Mouse (Mus musculus) heart, adult 2 months (tissue): ENCODE results near the gene Rbm10. TPM values are rescaled to one million over a fixed set of nuclear protein-coding genes. Genes with fewer than 3 reads are reported as not detected.

ENCODE experiments used
- DNase-seq, 2 experiments: peaks; one replicate each; pipeline ENCODE4 v3.0.0; 2021
- H3K27ac ChIP-seq: fragments of 200-600 bp; 2 replicates; pipeline ENCODE4 v1.8.1; 2022
- H3K27me3 ChIP-seq: fragments of 200-500 bp; 2 replicates; pipeline ENCODE4 v1.6.1; 2012; ENCODE audit warnings: mild to moderate bottlenecking, low read length, inconsistent platforms, mixed read lengths; ENCODE audit not compliant: control insufficient read depth, insufficient read depth
- H3K36me3 ChIP-seq: fragments of 200-500 bp; 2 replicates; pipeline ENCODE4 v1.6.1; 2012; ENCODE audit warnings: low read length, inconsistent platforms; ENCODE audit not compliant: control insufficient read depth, insufficient read depth
- H3K4me1 ChIP-seq: fragments of 200-500 bp; 2 replicates; pipeline ENCODE4 v1.6.1; 2011; ENCODE audit warnings: low read length; ENCODE audit not compliant: control insufficient read depth, insufficient read depth
- H3K4me3 ChIP-seq: fragments of 200-600 bp; 2 replicates; pipeline ENCODE4 v1.8.1; 2022
- H3K79me2 ChIP-seq: fragments of 200-500 bp; replicated peaks from 2 replicates; pipeline ENCODE4 v1.6.1; 2012; ENCODE audit warnings: mild to moderate bottlenecking, inconsistent platforms, low read length, moderate library complexity, mixed read lengths; ENCODE audit not compliant: control insufficient read depth, insufficient read depth
- H3K9ac ChIP-seq: fragments of 200-500 bp; 2 replicates; pipeline ENCODE4 v1.6.1; 2012; ENCODE audit warnings: low read depth, mild to moderate bottlenecking, control low read depth, inconsistent platforms, low read length, mixed read lengths
- CTCF ChIP-seq: fragments of 200-600 bp; IDR thresholded peaks from 2 replicates; pipeline ENCODE4 v1.8.1; 2022; ENCODE audit warnings: antibody characterized with exemption, mild to moderate bottlenecking, moderate library complexity
- EP300 ChIP-seq: fragments of 200-500 bp; IDR thresholded peaks from 2 replicates; pipeline ENCODE4 v1.6.1; 2011; ENCODE audit warnings: low read depth, low read length, control low read depth; ENCODE audit not compliant: insufficient read depth
- POLR2A ChIP-seq: fragments of 200-500 bp; IDR thresholded peaks from 2 replicates; pipeline ENCODE4 v1.6.1; 2011; ENCODE audit warnings: mild to moderate bottlenecking, low read depth, low read length, control low read depth; ENCODE audit not compliant: insufficient read depth
- WGBS: fragments of 180-500 bp; shearing (Covaris S2); methylation state at CpG from one replicate; pipeline ENCODE4 v1.1.7; 2018; 5-methylcytosine and 5-hydroxymethylcytosine counted together
- intact Hi-C: fragments of 180-260 bp; cut with DNase I; formaldehyde crosslinking; loops from one replicate; pipeline ENCODE4 v1.15.1; 2025
- polyA plus RNA-seq: library from polyadenylated mRNA; depleted of rRNA; stranded (reverse); fragments of >200 nt; gene quantifications from 2 replicates; pipeline ENCODE4 v1.2.3, GENCODE M21; 2012; rRNA removed
- total RNA-seq, 2 experiments: library from RNA; stranded (reverse); gene quantifications; 2 replicates each; pipeline ENCODE4 v1.2.3; 2021

The Rbm10 gene
- total and polyA plus RNA-seq, 3 experiments, result 18.9 to 22.3 (median 19.3) TPM

GRCm38 (mm10) chrX:20687519-20688067 is 70.3 kb downstream of the Rbm10 start, which contains the start of gene Cdk16:
Gene Cdk16, plus strand, starts transcription at chrX:20687954.
- intact Hi-C loops, result loop anchor here (1.0 to 10.0 kb wide), 3 partner anchors 17 to 177 kb away; no protein-coding TSS in a partner anchor
- Histone ChIP-seq H3K36me3 (peaks cover 4% of the 10 kb centered on the region), H3K4me1 (peaks cover 7% of the 10 kb centered on the region), H3K27ac (peak within 1 kb of the TSS; percentile 93), H3K4me3 (peak within 1 kb of the TSS; percentile 77), H3K9ac (peak within 1 kb of the TSS; percentile 94), H3K27me3 (no peaks in the 10 kb centered on the region), H3K79me2 (peaks cover 7% of the 10 kb centered on the region)
- 9% methylated on average over 16 of the region's 16 CpGs for WGBS
- peak; percentile 83 to 91 for DNase-seq
- TF ChIP-seq CTCF (no peak), POLR2A (0 out of 2 replicates have a peak, but pooled peaks have one; percentile 26), EP300 (no peak)

GRCm38 (mm10) chrX:20688068-20688547 is 70.8 kb downstream of the Rbm10 start:
- peak overlapping the region; percentile 77 for H3K4me3 ChIP-seq
- peak overlapping the region; percentile 93 for H3K27ac ChIP-seq
- TF ChIP-seq EP300, result no peak
- peak; percentile 47; the same call in 1 of the 2 replicates for TF ChIP-seq POLR2A
- H3K27me3 ChIP-seq, result no peaks in the 10 kb centered on the region
- peaks cover 4% of the 10 kb centered on the region for H3K36me3 ChIP-seq
- intact Hi-C loops, result loop anchor here (2.0 to 10.0 kb wide), 2 partner anchors 17 to 177 kb away; no protein-coding TSS in a partner anchor
- H3K9ac ChIP-seq, result peak overlapping the region; percentile 94
- H3K4me1 ChIP-seq, result peaks cover 7% of the 10 kb centered on the region
- peaks cover 7% of the 10 kb centered on the region for H3K79me2 ChIP-seq
- DNase-seq, result peak; percentile 86 to 88
- WGBS, result 21% methylated on average over 33 of the region's 33 CpGs

GRCm38 (mm10) chrX:20688615-20689014 is 71.3 kb downstream of the Rbm10 start:
- Histone ChIP-seq H3K27ac (peak overlapping the region; percentile 93), H3K27me3 (no peaks in the 10 kb centered on the region), H3K36me3 (peaks cover 4% of the 10 kb centered on the region), H3K9ac (peak overlapping the region; percentile 94), H3K4me3 (peak overlapping the region; percentile 77), H3K79me2 (peaks cover 7% of the 10 kb centered on the region), H3K4me1 (peaks cover 7% of the 10 kb centered on the region)
- TF ChIP-seq POLR2A (no peak), CTCF (peak; percentile 57)
- intact Hi-C loops, result loop anchor here (2.0 to 10.0 kb wide), 2 partner anchors 16 to 176 kb away; no protein-coding TSS in a partner anchor
- DNase-seq, result peak; percentile 61 to 75
- WGBS, result 7% methylated on average over 28 of the region's 35 CpGs

- WGBS, result 37% methylated on average over 3 of the region's 3 CpGs
- Histone ChIP-seq H3K27ac (no peak overlapping the region), H3K27me3 (no peaks in the 10 kb centered on the region), H3K4me3 (no peak overlapping the region), H3K36me3 (peaks cover 4% of the 10 kb centered on the region), H3K79me2 (peaks cover 7% of the 10 kb centered on the region), H3K4me1 (peaks cover 7% of the 10 kb centered on the region), H3K9ac (no peak overlapping the region)
- TF ChIP-seq EP300, result no peak
- TF ChIP-seq POLR2A, result no peak
- TF ChIP-seq CTCF, result no peak
- no peak for DNase-seq
- intact Hi-C loops, result no loop called here
These were observed 74.3 kb downstream of the Rbm10 start for GRCm38 (mm10) chrX:20691566-20691965.

- WGBS, result 85% methylated on average over 1 of the region's 1 CpGs
These were observed 75.3 kb downstream of the Rbm10 start for GRCm38 (mm10) chrX:20692616-20693015.

GRCm38 (mm10) chrX:20695842-20696241 is 78.5 kb downstream of the Rbm10 start:
- Histone ChIP-seq H3K9ac (no peak overlapping the region), H3K27me3 (no peaks in the 10 kb centered on the region), H3K4me3 (no peak overlapping the region), H3K36me3 (peaks cover 3% of the 10 kb centered on the region), H3K27ac (no peak overlapping the region), H3K4me1 (peaks cover 4% of the 10 kb centered on the region), H3K79me2 (no peaks in the 10 kb centered on the region)
- WGBS, result 65% methylated on average over 4 of the region's 4 CpGs
- intact Hi-C loops, result no loop called here
- peak in 1 of 2 experiments; percentile 35 for DNase-seq
- TF ChIP-seq CTCF, result no peak
- no peak for TF ChIP-seq EP300
- no peak for TF ChIP-seq POLR2A

More at GRCm38 (mm10) chrX:20692616-20693015, 75.3 kb downstream of the Rbm10 start:
- H3K36me3 ChIP-seq, result peaks cover 4% of the 10 kb centered on the region
- intact Hi-C loops, result no loop called here
- no peaks in the 10 kb centered on the region for H3K27me3 ChIP-seq
- TF ChIP-seq CTCF, result no peak
- no peak for TF ChIP-seq POLR2A
- no peak for TF ChIP-seq EP300
- DNase-seq, result no peak
- H3K9ac ChIP-seq, result no peak overlapping the region
- H3K4me1 ChIP-seq, result peaks cover 7% of the 10 kb centered on the region
- H3K79me2 ChIP-seq, result peaks cover 7% of the 10 kb centered on the region
- H3K4me3 ChIP-seq, result no peak overlapping the region
- no peak overlapping the region for H3K27ac ChIP-seq

Other genes with a start within 250 kb of the Rbm10 start
- 1 to 10 TPM; 1.9 to 2.3 TPM for gene Jade3, start 191.8 kb upstream of the Rbm10 start, total RNA-seq
- 0.27 and 0.70 TPM in 2 replicates for gene Jade3, start 191.8 kb upstream of the Rbm10 start, polyA plus RNA-seq
- under 1 TPM; 0.27 to 0.60 TPM for gene Rgn, start 67.7 kb upstream of the Rbm10 start, total RNA-seq
- 0.12 and 0.38 TPM in 2 replicates for gene Rgn, start 67.7 kb upstream of the Rbm10 start, polyA plus RNA-seq
- 100 to 1,000 TPM; 627 to 694 TPM for gene Ndufb11, start 116 bp downstream of the Rbm10 start, total RNA-seq
- 486 and 615 TPM in 2 replicates for gene Ndufb11, start 116 bp downstream of the Rbm10 start, polyA plus RNA-seq
- gene Uba1, start 40.8 kb downstream of the Rbm10 start, total RNA-seq, result 100 to 1,000 TPM; 206 to 211 TPM
- gene Uba1, start 40.8 kb downstream of the Rbm10 start, polyA plus RNA-seq, result 180 and 241 TPM in 2 replicates
- 100 to 1,000 TPM; 110 to 117 TPM for gene Cdk16, start 70.5 kb downstream of the Rbm10 start, total RNA-seq
- 190 and 269 TPM in 2 replicates for gene Cdk16, start 70.5 kb downstream of the Rbm10 start, polyA plus RNA-seq
- 1 to 10 TPM; 5.3 to 7.0 TPM for gene Usp11, start 86.4 kb downstream of the Rbm10 start, total RNA-seq
- gene Usp11, start 86.4 kb downstream of the Rbm10 start, polyA plus RNA-seq, result 5.9 and 10.8 TPM in 2 replicates
- gene Araf, start 180.3 kb downstream of the Rbm10 start, total RNA-seq, result 10 to 100 TPM; 81.1 to 88.0 TPM
- gene Araf, start 180.3 kb downstream of the Rbm10 start, polyA plus RNA-seq, result 135 and 169 TPM in 2 replicates